Mouse (Mus musculus) embryonic facial prominence, embryonic 10.5 days (tissue): ENCODE measurements around the gene Huwe1. TPM values are rescaled to one million over a fixed set of nuclear protein-coding genes. Genes with fewer than 3 reads are reported as not detected.

Experiments
- DNase-seq: peaks from one replicate; pipeline ENCODE4 v3.0.0-alpha.2; 2017; ENCODE audit warnings: low spot score
- H3K27ac ChIP-seq: fragments of 300-500 bp; sonication (generic); replicated peaks from 2 replicates; pipeline ENCODE4 v1.5.1; 2016; ENCODE audit warnings: mild to moderate bottlenecking
- H3K27me3 ChIP-seq: fragments of 300-500 bp; sonication (generic); replicated peaks from 2 replicates; pipeline ENCODE4 v1.6.1; 2016; ENCODE audit warnings: low read depth, mild to moderate bottlenecking; ENCODE audit not compliant: poor library complexity, severe bottlenecking
- H3K36me3 ChIP-seq: fragments of 300-500 bp; sonication (generic); replicated peaks from 2 replicates; pipeline ENCODE4 v1.6.1; 2016; ENCODE audit warnings: mild to moderate bottlenecking, moderate library complexity
- H3K4me1 ChIP-seq: fragments of 300-500 bp; sonication (generic); 2 replicates; pipeline ENCODE4 v1.6.1; 2016
- H3K4me3 ChIP-seq: fragments of 300-500 bp; sonication (generic); 2 replicates; pipeline ENCODE4 v1.5.1; 2016; ENCODE audit warnings: mild to moderate bottlenecking, moderate library complexity
- H3K9me3 ChIP-seq: fragments of 300-500 bp; sonication (generic); 2 replicates; pipeline ENCODE4 v1.6.1; 2016; ENCODE audit warnings: mild to moderate bottlenecking
- WGBS: fragments of 180-500 bp; shearing (Covaris S2); methylation state at CpG from one replicate; pipeline ENCODE4 v1.1.7; 2016; 5-methylcytosine and 5-hydroxymethylcytosine counted together
- polyA plus RNA-seq: library from polyadenylated mRNA; unstranded; fragments of >200 nt; fragmentation: Nextera tagmentation; extraction: Ambion mirVana; gene quantifications from 2 replicates; pipeline ENCODE4 v1.2.1, GENCODE M21; 2016

Gene Huwe1
- polyA plus RNA-seq = 55.8 and 60.4 TPM in 2 replicates

DNA sequence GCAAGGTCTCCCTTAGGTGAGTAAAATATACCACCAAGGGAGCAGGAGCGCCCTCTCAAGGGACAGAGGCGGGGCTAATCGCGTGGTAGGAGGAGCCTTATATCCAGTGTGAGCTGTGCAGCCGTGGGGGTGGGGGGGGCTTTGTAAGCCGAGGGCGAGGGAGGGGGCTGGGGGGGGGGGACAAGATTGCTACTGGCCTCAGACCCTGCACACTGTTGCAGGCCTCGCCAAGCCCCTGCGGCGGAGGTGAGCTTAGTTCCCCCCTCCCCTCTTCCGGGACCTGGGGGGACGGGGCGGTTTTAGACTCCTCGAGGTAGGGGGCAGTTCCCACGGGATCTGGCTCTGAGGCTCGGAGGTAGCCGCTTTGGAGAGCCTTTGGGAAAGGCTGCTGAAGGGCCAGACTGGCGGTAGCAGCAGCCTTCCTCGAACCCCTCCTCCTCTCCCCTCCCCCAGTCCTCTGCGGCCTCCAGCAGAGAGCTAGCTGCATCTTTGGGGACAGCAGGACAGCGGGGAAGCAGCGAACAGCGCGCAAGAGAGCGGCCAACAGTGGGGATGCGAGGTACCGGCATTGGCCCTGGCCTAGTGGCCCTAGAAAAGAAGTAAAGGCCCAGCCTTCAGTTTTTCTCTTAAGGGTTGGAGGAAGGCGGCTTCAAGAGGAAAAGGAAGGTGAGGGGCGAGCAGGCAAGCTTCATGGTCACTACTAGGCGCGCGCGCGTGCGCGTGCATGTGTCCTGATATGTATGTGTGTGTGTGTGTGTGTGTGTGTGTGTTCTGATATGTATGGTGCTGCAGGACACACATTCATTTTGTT, at the start of gene Huwe1:
Gene Huwe1, plus strand, starts transcription at position 107 of the 811 bp plus-strand sequence.
- Histone ChIP-seq H3K9me3 (peaks cover 9% of the 10 kb centered on the region; the same call in 1 of the 2 replicates), H3K36me3 (peaks cover 7% of the 10 kb centered on the region), H3K27ac (peak within 1 kb of the TSS; percentile 94), H3K27me3 (peaks cover 65% of the 10 kb centered on the region), H3K4me1 (no peaks in the 10 kb centered on the region), H3K4me3 (peak within 1 kb of the TSS; percentile 67)
- peak; percentile 87 for DNase-seq
- WGBS = 18% methylated on average over 36 of the region's 36 CpGs

DNA sequence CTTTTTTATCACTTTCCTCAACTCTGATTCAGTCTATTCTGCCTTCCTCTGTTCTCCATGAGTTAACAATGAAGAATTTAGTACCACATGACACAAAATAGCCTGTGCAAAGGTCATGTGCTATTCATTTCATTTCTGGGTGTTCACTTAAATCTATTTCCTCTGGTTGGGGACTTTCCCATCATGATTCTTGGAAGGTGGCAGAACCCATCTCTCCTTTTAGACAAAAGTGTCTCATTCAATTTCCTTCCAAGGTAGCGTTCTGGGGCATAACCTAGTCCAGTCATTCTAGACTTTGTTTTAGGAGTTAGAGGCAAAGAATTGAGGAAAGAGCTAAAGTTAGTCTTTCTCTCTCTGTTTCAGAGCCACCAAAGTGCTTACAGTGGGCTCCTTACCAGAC, 20.3 kb upstream of the Huwe1 start:
- H3K36me3 ChIP-seq = no peaks in the 10 kb centered on the region
- H3K4me1 ChIP-seq = no peaks in the 10 kb centered on the region
- WGBS = 72% methylated on average over 1 of the region's 1 CpGs
- H3K27me3 ChIP-seq = peaks cover 23% of the 10 kb centered on the region
- DNase-seq = no peak
- no peak overlapping the region for H3K4me3 ChIP-seq
- H3K9me3 ChIP-seq = no peaks in the 10 kb centered on the region
- H3K27ac ChIP-seq = no peak overlapping the region

DNA sequence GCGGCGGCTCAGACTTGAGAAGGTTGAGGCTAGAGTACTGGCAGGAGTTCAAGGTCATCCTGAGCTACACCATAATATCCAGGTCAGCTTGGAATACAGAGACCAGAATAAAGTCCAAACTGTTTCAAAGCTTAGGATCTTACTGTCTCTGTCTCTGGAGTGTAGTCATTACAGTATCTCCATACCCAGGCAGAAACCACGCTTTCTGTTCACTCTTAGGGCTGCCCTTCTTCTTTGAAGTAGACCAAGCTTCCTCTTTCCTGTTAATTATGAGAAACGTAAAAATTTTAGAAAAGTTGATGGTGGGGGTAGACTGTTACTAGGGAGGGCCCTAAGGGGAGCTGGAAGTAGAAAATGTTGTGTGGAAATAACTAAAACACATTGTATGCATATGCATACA, 17.7 kb upstream of the Huwe1 start:
- 84% methylated on average over 4 of the region's 4 CpGs for WGBS

DNA sequence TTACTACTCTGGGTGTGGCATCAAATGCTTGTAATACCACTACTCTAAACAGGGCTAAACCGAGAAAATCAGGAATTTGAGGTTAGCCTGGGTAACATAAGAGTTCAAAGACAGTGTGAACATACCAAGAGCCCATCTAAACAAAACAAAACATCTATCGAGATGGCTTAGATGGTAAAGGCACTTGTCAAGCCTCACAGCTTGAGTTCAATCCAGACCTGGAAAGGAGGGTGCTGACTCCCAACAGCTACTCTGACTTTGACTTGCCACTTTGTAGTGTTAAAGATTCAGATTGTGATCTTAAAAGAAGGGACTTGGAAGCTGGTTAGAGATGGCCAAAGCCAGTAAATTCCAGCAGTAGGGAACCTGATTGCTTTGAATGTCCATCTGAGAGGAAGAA, 7.8 kb upstream of the Huwe1 start:
- WGBS = 62% methylated on average over 2 of the region's 2 CpGs
- no peak for DNase-seq
- no peak overlapping the region for H3K4me3 ChIP-seq
- no peaks in the 10 kb centered on the region for H3K36me3 ChIP-seq
- H3K27ac ChIP-seq = no peak overlapping the region
- no peaks in the 10 kb centered on the region for H3K4me1 ChIP-seq
- H3K9me3 ChIP-seq = no peaks in the 10 kb centered on the region
- H3K27me3 ChIP-seq = peaks cover 34% of the 10 kb centered on the region

More for the DNA sequence above, 17.7 kb upstream of the Huwe1 start:
- H3K4me3 ChIP-seq = no peak overlapping the region
- no peaks in the 10 kb centered on the region for H3K9me3 ChIP-seq
- no peak overlapping the region for H3K27ac ChIP-seq
- DNase-seq = no peak
- peaks cover 28% of the 10 kb centered on the region for H3K27me3 ChIP-seq
- H3K4me1 ChIP-seq = no peaks in the 10 kb centered on the region
- H3K36me3 ChIP-seq = no peaks in the 10 kb centered on the region

DNA sequence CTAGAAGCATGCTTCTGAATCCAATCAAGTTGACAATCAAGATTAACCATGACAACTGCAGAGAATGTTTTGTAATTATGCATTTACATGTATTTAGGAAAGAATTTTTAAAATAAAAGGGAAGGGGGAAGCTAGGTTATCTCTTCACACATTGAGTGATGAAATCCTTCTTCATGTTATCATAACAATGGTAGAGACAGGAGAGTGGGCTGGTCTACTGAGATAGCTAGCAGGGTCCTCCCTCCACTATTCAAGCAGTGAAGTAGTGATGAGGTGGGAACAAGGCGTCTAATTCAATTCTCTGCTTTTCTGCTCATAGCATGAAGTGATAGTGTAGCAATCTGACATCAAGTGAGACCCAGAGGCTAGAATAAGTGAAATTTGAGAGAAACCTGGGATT, 2.6 kb upstream of the Huwe1 start:
- Histone ChIP-seq H3K36me3 (no peaks in the 10 kb centered on the region), H3K9me3 (no peaks in the 10 kb centered on the region), H3K27ac (no peak overlapping the region), H3K4me1 (no peaks in the 10 kb centered on the region), H3K4me3 (no peak overlapping the region), H3K27me3 (peaks cover 55% of the 10 kb centered on the region)
- DNase-seq = no peak
- WGBS = 58% methylated on average over 1 of the region's 1 CpGs

DNA sequence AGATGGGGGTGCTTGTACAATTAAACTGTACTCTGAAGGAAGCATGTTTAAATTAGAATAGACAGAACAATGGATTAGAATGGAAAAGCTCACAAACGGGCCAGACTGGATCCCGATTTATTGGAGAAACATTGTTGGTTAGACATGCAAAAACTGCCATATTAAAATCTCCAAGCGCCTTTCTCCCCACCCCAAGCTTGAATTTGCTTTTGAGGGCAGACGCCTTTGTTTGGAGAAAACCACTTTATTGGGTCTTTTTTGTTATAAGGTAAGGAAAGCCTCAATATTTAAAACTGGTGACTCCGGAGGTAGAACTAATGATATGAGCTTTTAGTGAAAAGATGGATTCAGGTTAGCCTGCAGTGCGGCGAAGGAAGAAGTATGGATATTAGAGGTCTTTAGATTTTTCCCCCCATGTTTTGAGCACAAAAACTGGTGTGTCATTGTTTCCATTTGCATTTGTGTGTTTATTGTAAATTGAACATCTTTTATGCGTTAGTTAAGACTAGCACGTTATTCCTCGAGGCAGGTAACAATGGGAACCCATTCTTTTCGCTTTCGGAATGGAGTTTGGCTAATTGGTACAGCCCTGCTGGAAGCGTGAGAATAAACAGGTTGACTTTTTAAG, 1.8 kb downstream of the Huwe1 start:
- H3K27me3 ChIP-seq = peaks cover 54% of the 10 kb centered on the region
- H3K9me3 ChIP-seq = peaks cover 9% of the 10 kb centered on the region; the same call in 1 of the 2 replicates
- H3K36me3 ChIP-seq = peaks cover 15% of the 10 kb centered on the region
- 22% methylated on average over 13 of the region's 13 CpGs for WGBS
- peak overlapping the region; percentile 94 for H3K27ac ChIP-seq
- peak overlapping the region; percentile 67 for H3K4me3 ChIP-seq
- no peaks in the 10 kb centered on the region for H3K4me1 ChIP-seq
- peak; percentile 8 for DNase-seq

DNA sequence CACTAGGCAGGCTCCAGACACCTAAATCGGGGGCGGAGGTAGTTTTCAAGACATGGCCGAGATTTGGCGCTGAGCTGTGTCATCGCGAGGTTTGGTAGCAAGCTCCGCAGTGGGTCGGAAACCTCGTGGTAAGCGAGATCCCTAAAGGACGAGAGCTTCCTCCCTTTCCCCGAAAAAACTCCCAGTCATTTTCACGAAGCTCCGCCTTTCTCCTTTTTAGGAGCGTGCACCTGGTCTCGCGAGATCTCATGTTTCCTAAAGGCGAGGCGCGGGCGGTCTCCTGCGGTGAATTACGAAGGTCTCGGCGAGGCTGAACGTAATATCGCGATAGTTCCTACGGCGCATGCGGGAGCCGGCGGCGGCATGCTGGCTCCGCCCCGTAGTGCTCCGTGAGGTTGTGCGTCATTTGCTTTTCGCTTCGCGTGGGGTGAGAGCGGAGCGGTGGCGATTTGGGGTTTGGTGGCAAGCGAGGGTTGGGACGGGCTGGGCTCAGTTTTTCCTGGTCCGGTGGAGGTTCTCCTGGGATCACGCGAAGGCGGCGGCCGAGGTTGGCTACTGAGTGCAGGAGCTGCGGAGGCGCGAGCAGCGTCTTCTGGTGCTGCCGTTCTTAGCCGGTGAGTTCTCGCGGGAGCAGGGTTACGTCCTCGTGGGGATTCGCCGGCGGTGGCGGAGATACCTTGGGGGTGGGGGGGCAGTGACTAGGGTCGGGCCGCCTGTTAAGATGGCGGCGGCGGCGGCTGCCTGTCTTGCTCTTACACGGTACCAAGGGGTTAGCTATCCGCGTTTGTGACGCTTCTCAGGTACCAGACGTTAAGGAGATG, 2.6 kb downstream of the Huwe1 start:
- peaks cover 16% of the 10 kb centered on the region for H3K36me3 ChIP-seq
- DNase-seq = peak; percentile 92
- H3K27ac ChIP-seq = peak overlapping the region; percentile 94
- H3K27me3 ChIP-seq = peaks cover 46% of the 10 kb centered on the region
- no peaks in the 10 kb centered on the region for H3K4me1 ChIP-seq
- H3K9me3 ChIP-seq = peaks cover 9% of the 10 kb centered on the region; the same call in 1 of the 2 replicates
- 18% methylated on average over 77 of the region's 77 CpGs for WGBS
- peak overlapping the region; percentile 67 for H3K4me3 ChIP-seq

DNA sequence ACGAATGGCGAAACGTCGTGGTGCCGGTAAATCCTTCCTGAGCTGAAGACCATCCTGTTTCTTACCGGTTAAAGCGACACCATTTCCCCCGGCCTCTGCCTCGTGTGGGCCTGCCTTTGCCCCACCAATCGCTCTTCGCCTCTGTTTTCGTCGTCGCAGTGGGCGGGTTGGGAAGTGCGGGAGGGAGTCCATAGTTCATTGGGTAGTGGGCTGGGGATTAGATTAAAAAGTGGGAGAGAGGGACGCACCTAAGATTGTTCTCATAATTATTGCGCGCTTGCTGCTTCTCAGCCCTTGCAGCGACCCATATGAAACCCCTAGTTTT, 3.1 kb downstream of the Huwe1 start:
- H3K4me3 ChIP-seq = peak overlapping the region; percentile 67
- H3K9me3 ChIP-seq = peaks cover 9% of the 10 kb centered on the region; the same call in 1 of the 2 replicates
- peaks cover 43% of the 10 kb centered on the region for H3K27me3 ChIP-seq
- 18% methylated on average over 20 of the region's 20 CpGs for WGBS
- H3K4me1 ChIP-seq = no peaks in the 10 kb centered on the region
- DNase-seq = peak; percentile 73
- H3K36me3 ChIP-seq = peaks cover 21% of the 10 kb centered on the region
- H3K27ac ChIP-seq = peak overlapping the region; percentile 94

DNA sequence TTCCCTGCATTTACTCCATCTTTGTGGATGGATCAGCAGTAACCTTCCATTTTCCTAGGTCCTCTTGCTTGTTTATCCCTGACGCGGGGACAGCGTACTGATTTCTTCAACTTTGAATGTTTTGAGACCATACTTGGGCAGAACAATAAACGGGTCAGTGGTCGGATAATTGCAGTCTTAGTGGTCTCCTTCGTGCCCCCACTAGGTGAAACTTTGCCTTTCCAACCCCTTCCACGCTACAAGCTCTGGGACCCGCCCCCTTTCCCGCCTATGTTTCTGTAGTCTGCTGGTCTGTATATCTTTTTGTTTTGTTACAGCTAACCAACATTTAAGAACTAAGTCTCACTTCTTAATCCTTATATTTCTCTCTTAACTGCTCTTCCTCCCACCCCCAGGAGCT, 3.8 kb downstream of the Huwe1 start:
- DNase-seq = peak; percentile 9
- no peaks in the 10 kb centered on the region for H3K4me1 ChIP-seq
- peak overlapping the region; percentile 94; the same call in 1 of the 2 replicates for H3K27ac ChIP-seq
- H3K4me3 ChIP-seq = peak overlapping the region; percentile 67
- peaks cover 9% of the 10 kb centered on the region; the same call in 1 of the 2 replicates for H3K9me3 ChIP-seq
- WGBS = 20% methylated on average over 9 of the region's 9 CpGs
- H3K36me3 ChIP-seq = peaks cover 21% of the 10 kb centered on the region
- H3K27me3 ChIP-seq = peaks cover 37% of the 10 kb centered on the region

DNA sequence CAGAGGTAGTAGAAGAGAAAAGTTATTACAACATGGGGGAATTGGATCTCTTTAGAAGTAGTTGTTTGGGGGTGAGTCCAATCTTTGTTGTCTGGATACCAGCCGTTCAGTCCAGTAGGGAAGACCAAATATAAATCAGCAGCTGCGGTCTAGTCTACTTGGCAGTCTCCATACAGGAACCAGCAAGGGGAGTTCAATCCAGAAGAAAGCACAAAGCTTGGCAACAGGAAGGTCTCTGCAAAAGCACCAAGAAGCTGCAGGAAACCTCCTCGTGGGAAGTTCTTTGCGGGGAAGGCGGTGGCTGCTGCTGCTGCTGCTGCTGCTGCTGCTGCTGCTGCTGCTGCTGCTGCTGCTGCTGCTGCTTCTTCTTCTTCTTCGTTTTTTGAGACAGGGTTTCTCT, 10.9 kb downstream of the Huwe1 start:
- Histone ChIP-seq H3K27ac (no peak overlapping the region), H3K27me3 (peaks cover 32% of the 10 kb centered on the region), H3K4me3 (no peak overlapping the region), H3K36me3 (peaks cover 49% of the 10 kb centered on the region), H3K4me1 (no peaks in the 10 kb centered on the region), H3K9me3 (no peaks in the 10 kb centered on the region)
- WGBS = 83% methylated on average over 6 of the region's 6 CpGs
- DNase-seq = no peak

DNA sequence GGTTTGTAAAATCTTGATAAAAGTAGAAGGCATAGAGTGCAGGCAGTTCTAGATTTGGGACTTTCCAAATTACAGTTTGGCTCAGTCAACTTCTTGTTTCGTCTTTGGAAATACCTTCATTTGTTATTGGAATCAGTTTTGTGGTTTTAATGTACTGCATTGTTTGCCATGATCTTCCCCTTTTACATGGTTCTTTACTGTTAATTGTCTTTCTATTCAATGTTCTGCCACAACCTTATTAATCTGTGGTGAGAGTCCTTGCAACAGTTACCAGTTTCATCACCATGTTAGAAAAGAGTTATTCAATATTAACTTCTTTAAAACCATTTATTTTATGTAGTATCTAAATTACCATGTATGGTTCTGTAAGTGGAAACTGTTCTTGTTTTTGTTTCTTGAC, 13.0 kb downstream of the Huwe1 start:
- peaks cover 41% of the 10 kb centered on the region for H3K36me3 ChIP-seq
- H3K9me3 ChIP-seq = no peaks in the 10 kb centered on the region
- no peak for DNase-seq
- no peak overlapping the region for H3K4me3 ChIP-seq
- peaks cover 32% of the 10 kb centered on the region for H3K27me3 ChIP-seq
- WGBS = 98% methylated on average over 1 of the region's 1 CpGs
- H3K4me1 ChIP-seq = no peaks in the 10 kb centered on the region
- H3K27ac ChIP-seq = no peak overlapping the region

DNA sequence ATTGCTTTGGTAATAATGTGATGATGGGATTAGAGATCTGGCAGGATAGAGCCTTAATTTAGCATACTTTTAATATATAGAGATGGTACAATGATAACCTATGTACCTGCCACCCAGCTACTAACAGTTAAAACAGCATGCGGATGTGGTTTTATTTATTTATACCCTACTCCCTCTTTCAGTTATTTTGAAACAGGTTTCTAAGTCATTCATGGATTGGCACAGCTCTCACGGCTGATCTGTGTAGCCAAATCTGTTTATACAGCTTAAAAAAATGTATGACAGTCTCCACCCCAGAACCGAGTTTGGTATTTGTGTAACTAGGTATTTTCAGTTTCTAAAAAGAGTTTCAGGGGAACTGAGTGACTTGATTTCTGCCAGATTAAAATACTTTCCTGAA, 17.1 kb downstream of the Huwe1 start:
- 85% methylated on average over 3 of the region's 3 CpGs for WGBS
- H3K4me1 ChIP-seq = no peaks in the 10 kb centered on the region
- peaks cover 16% of the 10 kb centered on the region; the same call in 1 of the 2 replicates for H3K36me3 ChIP-seq
- H3K4me3 ChIP-seq = no peak overlapping the region
- H3K27ac ChIP-seq = no peak overlapping the region
- peaks cover 28% of the 10 kb centered on the region for H3K27me3 ChIP-seq
- no peaks in the 10 kb centered on the region for H3K9me3 ChIP-seq
- no peak for DNase-seq
